Mouse (Mus musculus): ENCODE data around the gene R3hcc1l.

GRCm38 (mm10) chr19:42477769-42478168 is 40.8 kb upstream of the R3hcc1l start:
- TF ChIP-seq CTCF (IDR thresholded peaks at IDR 0.05; ENCODE audit: low read depth), result no peak
- TF ChIP-seq EP300 (IDR thresholded peaks at IDR 0.05; ENCODE audit: low read depth), result no peak

All from liver, embryonic 14.5 days (tissue).